Mouse (Mus musculus) heart, adult 2 months (tissue): Measurements from ENCODE around the gene Vangl1.

ENCODE experiments used
- CTCF ChIP-seq: fragments of 200-600 bp; IDR thresholded peaks from 2 replicates; pipeline ENCODE4 v1.8.1; 2022; ENCODE audit warnings: antibody characterized with exemption, mild to moderate bottlenecking, moderate library complexity
- EP300 ChIP-seq: fragments of 200-500 bp; IDR thresholded peaks from 2 replicates; pipeline ENCODE4 v1.6.1; 2011; ENCODE audit warnings: low read depth, low read length, control low read depth; ENCODE audit not compliant: insufficient read depth
- POLR2A ChIP-seq: fragments of 200-500 bp; IDR thresholded peaks from 2 replicates; pipeline ENCODE4 v1.6.1; 2011; ENCODE audit warnings: mild to moderate bottlenecking, low read depth, low read length, control low read depth; ENCODE audit not compliant: insufficient read depth

- TF ChIP-seq CTCF: no peak
- no peak for TF ChIP-seq POLR2A
- TF ChIP-seq EP300: no peak
Observed at GRCm38 (mm10) chr3:102182601-102183000, 21.9 kb downstream of the Vangl1 start.
